Mouse (Mus musculus) left cerebral cortex, postnatal 36 days (tissue): ENCODE results near the gene Rpl10a. TPM values are rescaled to one million over a fixed set of nuclear protein-coding genes. Genes with fewer than 3 reads are reported as not detected.

ENCODE experiments used
- total RNA-seq, 2 experiments: library from RNA; stranded (reverse); gene quantifications; 2 replicates each; pipeline ENCODE4 v1.2.3; 2021

Gene Rpl10a
- total RNA-seq, 2 experiments from 2014 or later, result 289 to 354 TPM

Other genes starting within 250 kb of the Rpl10a start
- under 1 TPM; 0.54 to 0.59 TPM for gene Tcp11, start 247.8 kb upstream of the Rpl10a start, total RNA-seq
- 1 to 10 TPM; 1.9 to 2.4 TPM for gene Scube3, start 186.3 kb upstream of the Rpl10a start, total RNA-seq
- gene Zfp523, start 151.3 kb upstream of the Rpl10a start, total RNA-seq, result 100 to 1,000 TPM; 102 to 116 TPM
- 1 to 10 TPM; 2.6 TPM for gene Def6, start 120.7 kb upstream of the Rpl10a start, total RNA-seq
- 10 to 100 TPM; 28.7 to 30.2 TPM for gene Ppard, start 95.8 kb upstream of the Rpl10a start, total RNA-seq
- 10 to 100 TPM; 21.6 to 29.5 TPM for gene Fance, start 15.0 kb upstream of the Rpl10a start, total RNA-seq
- 1 to 10 TPM; 2.4 to 2.8 TPM for gene Tead3, start 22.3 kb downstream of the Rpl10a start, total RNA-seq
- not detected for gene Tulp1, start 36.8 kb downstream of the Rpl10a start, total RNA-seq
- gene Fkbp5, start 189.1 kb downstream of the Rpl10a start, total RNA-seq, result 10 to 100 TPM; 40.4 to 69.3 TPM
- not detected for gene Armc12, start 202.3 kb downstream of the Rpl10a start, total RNA-seq
- not detected for gene Clpsl2, start 220.9 kb downstream of the Rpl10a start, total RNA-seq
- not detected for gene Clps, start 232.3 kb downstream of the Rpl10a start, total RNA-seq
- 1 to 10 TPM; 3.1 to 3.2 TPM for gene Lhfpl5, start 247.2 kb downstream of the Rpl10a start, total RNA-seq